Mouse (Mus musculus) myocyte (in vitro differentiated cells): ENCODE results near the gene Ncapg. TPM values are rescaled to one million over a fixed set of nuclear protein-coding genes. Genes with fewer than 3 reads are reported as not detected.

ENCODE experiments used
- H3K27me3 ChIP-seq: one replicate; pipeline ENCODE4 v1.6.1; 2011; ENCODE audit not compliant: control insufficient read depth, insufficient read depth, insufficient read length
- H3K36me3 ChIP-seq: one replicate; pipeline ENCODE4 v1.6.1; 2011; ENCODE audit not compliant: control insufficient read depth, insufficient read depth
- H3K4me2 ChIP-seq: one replicate; pipeline ENCODE4 v1.6.1; 2011; ENCODE audit warnings: low read depth, control low read depth
- H3K4me3 ChIP-seq: one replicate; pipeline ENCODE4 v1.5.1; 2011; ENCODE audit warnings: mild to moderate bottlenecking, control low read depth, moderate library complexity
- H3K79me2 ChIP-seq: one replicate; pipeline ENCODE4 v1.6.1; 2011; ENCODE audit not compliant: control insufficient read depth, insufficient read depth
- H3ac ChIP-seq: one replicate; pipeline ENCODE4 v1.6.1; 2011; ENCODE audit not compliant: control insufficient read depth, insufficient read length
- CEBPB ChIP-seq: IDR thresholded peaks from 2 replicates; pipeline ENCODE4 v1.6.1; 2011; ENCODE audit warnings: mild to moderate bottlenecking, moderate library complexity; ENCODE audit not compliant: poor library complexity, insufficient read depth, severe bottlenecking
- E2F4 ChIP-seq: IDR thresholded peaks from one replicate; pipeline ENCODE4 v1.6.1; 2011; ENCODE audit warnings: mild to moderate bottlenecking, control low read depth, moderate library complexity; ENCODE audit not compliant: insufficient read depth
- MAX ChIP-seq: IDR thresholded peaks from one replicate; pipeline ENCODE4 v1.6.1; 2011; ENCODE audit warnings: low read depth, mild to moderate bottlenecking, control low read depth
- MYOD1 ChIP-seq, 3 experiments: IDR thresholded peaks; one replicate each; pipeline ENCODE4 v1.6.1; 2011; ENCODE audit warnings: control low read depth in 2 of 3, low read depth in 2 of 3, mild to moderate bottlenecking in 2 of 3, moderate library complexity in 1 of 3; ENCODE audit not compliant: insufficient read length in 2 of 3, control insufficient read depth in 1 of 3
- MYOG ChIP-seq, 3 experiments: IDR thresholded peaks; one replicate each; pipeline ENCODE4 v1.6.1; 2011; ENCODE audit warnings: control low read depth in 2 of 3, low read depth in 2 of 3, mild to moderate bottlenecking in 2 of 3; ENCODE audit not compliant: insufficient read length in 2 of 3, control insufficient read depth in 1 of 3, insufficient read depth in 1 of 3
- POLR2A ChIP-seq: IDR thresholded peaks from one replicate; pipeline ENCODE4 v1.6.1; 2011; ENCODE audit warnings: low read depth, mild to moderate bottlenecking, control low read depth, moderate library complexity; ENCODE audit not compliant: insufficient read length
- POLR2AphosphoS2 ChIP-seq: IDR thresholded peaks from one replicate; pipeline ENCODE4 v1.6.1; 2011; ENCODE audit warnings: low read depth, control low read depth; ENCODE audit not compliant: insufficient read length
- REST ChIP-seq: IDR thresholded peaks from one replicate; pipeline ENCODE4 v1.6.1; 2011; ENCODE audit warnings: mild to moderate bottlenecking, control low read depth, moderate library complexity; ENCODE audit not compliant: insufficient read depth, insufficient read length
- SRF ChIP-seq: IDR thresholded peaks from one replicate; pipeline ENCODE4 v1.6.1; 2011; ENCODE audit warnings: low read depth; ENCODE audit not compliant: control insufficient read depth, insufficient read length
- TCF12 ChIP-seq: IDR thresholded peaks from one replicate; pipeline ENCODE4 v1.6.1; 2011; ENCODE audit warnings: mild to moderate bottlenecking, control low read depth; ENCODE audit not compliant: poor library complexity, insufficient read depth, severe bottlenecking
- TCF3 ChIP-seq: IDR thresholded peaks from one replicate; pipeline ENCODE4 v1.6.1; 2011; ENCODE audit warnings: low read depth, control low read depth; ENCODE audit not compliant: insufficient read length
- USF1 ChIP-seq: IDR thresholded peaks from one replicate; pipeline ENCODE4 v1.6.1; 2011; ENCODE audit warnings: low read depth, mild to moderate bottlenecking, control low read depth, moderate library complexity
- polyA plus RNA-seq: library from polyadenylated mRNA; unstranded; fragments of >200 nt; fragmentation: generic; extraction: Trizol; gene quantifications from one replicate; pipeline ENCODE4 v1.2.1, GENCODE M21; 2012; ENCODE audit warnings: missing spikeins

Gene Ncapg
- polyA plus RNA-seq, 1 experiment, result 6.3 TPM

DNA sequence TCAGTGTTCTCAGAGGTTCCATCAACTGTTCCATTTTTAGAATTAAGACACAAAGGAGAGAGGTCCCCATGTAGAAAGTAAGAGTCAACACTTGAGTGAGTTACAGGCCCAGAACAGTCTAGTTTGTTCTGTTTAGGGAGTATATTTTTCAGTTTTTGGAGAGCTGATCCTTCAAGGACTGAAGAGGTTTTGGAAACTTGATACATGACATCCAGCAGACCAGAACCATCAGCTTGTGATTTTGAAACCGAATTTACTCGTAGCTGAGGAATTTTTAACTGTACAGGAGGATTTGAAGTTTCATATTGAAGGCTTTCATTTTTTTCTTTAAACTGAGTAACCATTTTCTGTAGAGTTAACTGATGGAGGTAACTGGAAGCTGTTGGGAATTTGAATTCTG, 64.0 kb downstream of the Ncapg start:
- H3K27me3 ChIP-seq, result no peaks in the 10 kb centered on the region
- no peak overlapping the region for H3K4me3 ChIP-seq
- no peak overlapping the region for H3ac ChIP-seq
- peaks cover 5% of the 10 kb centered on the region for H3K36me3 ChIP-seq
- TF ChIP-seq REST (no peak), MAX (no peak), TCF3 (no peak), USF1 (no peak)
- H3K79me2 ChIP-seq, result no peaks in the 10 kb centered on the region
- no peak overlapping the region for H3K4me2 ChIP-seq

DNA sequence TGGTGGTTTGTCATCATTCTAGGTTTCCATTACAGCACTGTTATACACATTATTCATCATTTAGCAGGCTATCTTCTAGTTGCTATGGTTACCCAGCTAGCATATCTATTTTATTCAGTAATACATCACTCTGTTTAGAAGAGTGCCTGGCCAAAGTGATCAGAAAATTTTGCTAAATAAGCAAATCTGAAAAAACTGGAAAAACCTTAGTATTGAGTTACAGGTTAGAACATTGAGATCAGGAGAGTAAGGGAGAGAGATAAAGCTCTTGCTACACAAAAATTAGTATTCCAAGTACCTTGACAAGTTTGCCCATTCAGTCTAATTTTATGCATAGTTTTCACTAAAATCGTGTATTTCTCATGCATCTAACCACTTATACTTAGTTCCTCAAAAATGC, 68.2 kb downstream of the Ncapg start:
- H3K4me3 ChIP-seq, result no peak overlapping the region
- TF ChIP-seq E2F4 (no peak), MYOG (IDR thresholded peaks at IDR 0.05; ENCODE audit: control insufficient read depth in 1 of 3, insufficient read depth in 1 of 3, insufficient read length in 2 of 3, low read depth in 2 of 3) (no peak), MAX (no peak), TCF12 (no peak), SRF (no peak), USF1 (no peak), POLR2AphosphoS2 (no peak), POLR2A (no peak), MYOD1 (IDR thresholded peaks at IDR 0.05; ENCODE audit: control insufficient read depth in 1 of 3, insufficient read length in 2 of 3, low read depth in 2 of 3) (no peak), REST (no peak), CEBPB (no peak), TCF3 (no peak)
- H3K36me3 ChIP-seq, result peaks cover 5% of the 10 kb centered on the region
- no peak overlapping the region for H3ac ChIP-seq
- no peaks in the 10 kb centered on the region for H3K79me2 ChIP-seq
- no peak overlapping the region for H3K4me2 ChIP-seq
- H3K27me3 ChIP-seq, result no peaks in the 10 kb centered on the region

Other genes starting within 250 kb of the Ncapg start
- 62.4 TPM for gene Qdpr, start 219.7 kb upstream of the Ncapg start, polyA plus RNA-seq
- gene Clrn2, start 216.2 kb upstream of the Ncapg start, polyA plus RNA-seq, result not detected
- gene Lap3, start 176.5 kb upstream of the Ncapg start, polyA plus RNA-seq, result 70.5 TPM
- 152 TPM for gene Med28, start 149.7 kb upstream of the Ncapg start, polyA plus RNA-seq
- gene Fam184b, start 30.3 kb upstream of the Ncapg start, polyA plus RNA-seq, result 0.01 TPM
- 1.4 TPM for gene Lcorl, start 187.7 kb downstream of the Ncapg start, polyA plus RNA-seq